Mouse (Mus musculus) CH12F3 (cell line): ENCODE results near the gene Trex2.

Experiments used
- in situ Hi-C: fragments of 300-500 bp; cut with MboI; formaldehyde crosslinking; loops from 2 replicates; pipeline ENCODE4 v1.14.3; 2020; ENCODE audit warnings: low sequenced_read_pairs

Gene Trex2

DNA sequence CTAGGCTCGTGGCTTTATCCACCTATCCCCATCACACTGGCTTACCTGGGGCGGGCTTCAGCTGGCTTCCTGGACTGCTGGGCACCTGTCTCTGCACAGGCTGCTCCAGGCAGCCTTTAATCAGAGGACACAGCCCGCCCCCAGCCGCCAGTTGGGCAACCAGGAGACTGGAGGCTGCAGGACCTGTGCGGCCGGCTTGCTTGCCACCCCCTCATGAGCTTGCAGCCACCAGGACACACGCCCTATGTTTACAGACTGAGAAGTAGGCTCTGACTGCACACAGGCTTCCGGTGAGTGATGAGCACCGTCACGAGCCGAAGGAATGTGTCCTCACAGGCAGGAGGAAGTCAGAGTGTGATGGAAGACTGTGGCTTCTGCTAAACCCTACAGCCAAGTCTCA lies at the start of gene Trex2:
Gene Trex2, minus strand, starts transcription at position 93 of the 400 bp plus-strand sequence.
- in situ Hi-C loops = no loop called here

- in situ Hi-C loops = no loop called here
Measured at GRCm38 (mm10) chrX:73484870-73485269, 49.7 kb upstream of the Trex2 start.

- in situ Hi-C loops = no loop called here
Measured at GRCm38 (mm10) chrX:73484076-73484475, 48.9 kb upstream of the Trex2 start.

- in situ Hi-C loops = no loop called here
Measured at GRCm38 (mm10) chrX:73483484-73483810, 48.3 kb upstream of the Trex2 start, which contains the start of gene Bgn. Gene Bgn (plus strand): TSS chrX:73483602.

- in situ Hi-C loops = no loop called here
Measured at GRCm38 (mm10) chrX:73482643-73483483, 47.7 kb upstream of the Trex2 start.

DNA sequence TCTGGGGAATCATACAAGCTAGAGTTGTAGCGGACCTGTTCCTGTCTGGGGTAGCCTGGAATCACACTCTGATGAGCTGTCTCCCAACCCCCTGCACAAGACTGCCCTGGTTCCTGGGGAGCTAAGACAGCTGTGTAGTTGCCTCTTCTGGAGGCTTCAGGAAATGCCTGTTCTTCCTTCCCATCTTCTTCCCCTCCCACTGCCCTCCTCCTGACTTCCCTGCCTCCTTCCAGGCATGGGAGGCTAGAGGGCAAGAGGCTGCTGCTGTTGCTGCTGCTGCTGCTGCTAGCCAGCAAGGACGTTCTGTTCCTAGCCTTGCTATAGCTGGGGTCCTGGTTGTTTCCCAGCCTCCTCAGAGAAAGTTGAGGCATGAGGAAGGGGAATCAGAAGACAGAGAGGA lies 45.2 kb upstream of the Trex2 start:
- in situ Hi-C loops = no loop called here

GRCm38 (mm10) chrX:73479656-73480055 lies 44.5 kb upstream of the Trex2 start:
- in situ Hi-C loops = no loop called here

DNA sequence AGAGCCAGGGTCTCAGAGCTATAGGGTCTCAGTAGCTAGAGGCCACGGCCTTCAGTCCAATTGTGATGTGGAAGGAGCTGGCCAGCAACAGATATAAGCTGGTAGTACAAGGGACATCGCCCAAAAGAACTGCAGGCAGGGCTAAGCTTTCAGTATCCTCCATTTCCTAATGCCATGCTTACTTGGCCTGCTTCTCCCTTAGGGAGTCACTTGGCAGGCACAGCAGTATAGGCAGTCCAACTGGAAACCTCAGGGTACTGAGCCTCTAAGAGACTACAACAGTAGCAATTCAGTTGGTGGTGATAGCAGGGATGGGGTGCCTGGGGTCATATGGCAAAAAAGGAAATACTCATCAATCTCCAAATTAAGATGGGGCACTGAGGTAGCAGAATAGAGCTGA lies 42.4 kb upstream of the Trex2 start:
- in situ Hi-C loops = no loop called here

DNA sequence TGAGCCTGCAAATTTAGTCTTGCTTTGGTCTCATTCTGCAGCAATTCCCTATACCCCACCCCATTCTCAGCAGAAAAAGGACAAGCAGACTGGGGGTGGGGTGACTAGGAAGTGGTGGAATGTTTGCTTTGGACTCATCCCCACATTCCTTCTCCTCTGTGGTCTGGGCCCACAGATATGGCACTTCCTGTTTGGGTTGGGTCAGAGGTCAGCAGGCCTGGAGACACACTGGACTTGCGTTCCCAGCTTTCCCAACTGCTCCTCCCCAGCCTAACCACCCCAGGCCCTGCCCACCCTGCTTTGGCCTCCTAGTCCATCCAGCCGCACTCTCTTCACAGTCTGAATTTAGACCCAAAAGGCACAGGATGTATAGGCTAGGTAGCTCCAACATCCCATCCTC lies 41.5 kb upstream of the Trex2 start:
- in situ Hi-C loops = no loop called here

DNA sequence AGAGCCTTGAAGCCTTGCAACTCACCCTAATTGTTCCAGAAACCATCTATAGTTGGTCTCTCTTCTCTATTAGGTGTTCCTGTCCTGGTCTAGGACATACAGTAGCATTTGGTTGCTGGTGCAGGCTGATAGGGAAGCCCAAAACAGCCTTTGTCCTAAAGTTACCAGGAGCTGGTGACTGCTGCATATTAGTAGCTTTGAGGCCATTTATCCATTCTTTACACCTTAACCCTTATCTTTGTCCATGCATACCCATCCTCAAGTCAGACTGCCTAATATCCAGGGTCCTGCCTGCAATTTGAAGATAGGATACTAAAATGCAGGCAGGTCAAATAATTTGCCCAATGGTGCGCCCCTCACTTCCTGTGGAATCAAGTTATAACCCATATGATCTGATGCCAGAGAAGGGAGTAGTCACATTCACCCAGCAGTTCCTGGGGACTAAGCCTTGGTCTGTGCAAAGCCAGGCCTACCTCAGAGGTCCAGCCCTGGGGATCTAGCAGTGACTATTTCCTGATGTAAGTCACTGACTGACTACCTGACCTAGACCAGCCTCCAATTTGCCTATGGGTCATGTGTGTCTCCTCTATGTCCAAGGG lies 40.6 kb upstream of the Trex2 start:
- in situ Hi-C loops = no loop called here

DNA sequence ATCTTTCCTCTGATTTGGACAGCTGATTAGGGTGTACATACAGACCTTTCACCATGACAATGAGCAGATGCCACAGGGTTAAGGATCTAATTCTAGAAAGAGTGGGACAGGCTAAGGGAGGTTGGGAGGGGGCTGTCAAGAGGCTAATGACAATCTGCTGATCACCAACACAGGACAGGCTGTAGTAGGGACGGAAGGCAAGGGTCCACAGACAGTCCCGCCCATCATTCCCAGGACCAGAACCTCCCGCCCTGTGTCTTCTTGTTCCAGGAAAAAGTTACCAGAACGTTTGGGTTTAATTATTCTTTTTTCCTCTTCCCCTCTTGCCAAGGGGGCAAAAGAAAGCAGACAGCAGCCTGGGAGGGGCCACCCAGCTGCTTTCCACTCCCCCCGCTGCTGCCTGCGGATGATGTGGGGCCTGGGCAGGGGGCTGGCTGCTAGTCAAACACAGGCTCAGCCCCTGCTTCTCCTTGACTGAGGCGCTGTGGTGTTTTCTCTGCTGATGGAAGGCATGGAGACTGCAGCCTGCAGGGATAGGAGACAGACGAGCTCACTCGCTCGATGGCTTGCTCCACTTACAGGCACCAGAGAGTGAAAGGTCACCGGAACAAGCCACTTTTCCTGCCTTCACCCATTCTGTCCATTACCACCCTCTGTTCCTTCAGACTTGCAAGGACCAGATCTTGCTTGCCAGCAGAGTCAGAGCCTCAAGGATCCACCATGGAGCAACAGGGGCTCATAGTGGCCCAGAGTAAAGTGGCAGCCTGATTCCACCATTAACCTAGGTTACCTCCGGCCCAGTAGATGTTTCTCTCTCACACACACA lies 39.4 kb upstream of the Trex2 start:
- in situ Hi-C loops = no loop called here

GRCm38 (mm10) chrX:73471764-73472163 lies 36.6 kb upstream of the Trex2 start:
- in situ Hi-C loops = no loop called here

GRCm38 (mm10) chrX:73468752-73469151 lies 33.6 kb upstream of the Trex2 start:
- in situ Hi-C loops = no loop called here

DNA sequence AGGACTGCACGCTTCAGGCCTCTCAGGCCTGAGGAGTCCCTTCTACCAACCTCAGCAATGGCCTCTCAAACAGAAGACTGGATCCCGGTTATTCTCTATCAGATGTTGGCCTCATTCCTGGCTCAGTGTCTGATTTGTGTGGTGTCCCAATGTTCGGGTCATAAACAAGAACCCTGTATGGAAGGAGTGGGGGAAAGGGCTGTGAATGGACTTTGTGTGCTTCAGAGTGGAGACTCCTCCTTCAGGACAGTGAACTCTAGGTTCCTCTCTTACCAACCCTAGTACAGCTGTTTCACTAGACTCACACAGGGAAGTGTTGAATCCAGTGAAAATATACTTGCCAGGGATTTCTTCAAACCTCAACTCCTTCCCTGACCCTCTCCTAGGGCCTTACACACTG lies 33.2 kb upstream of the Trex2 start:
- in situ Hi-C loops = no loop called here

DNA sequence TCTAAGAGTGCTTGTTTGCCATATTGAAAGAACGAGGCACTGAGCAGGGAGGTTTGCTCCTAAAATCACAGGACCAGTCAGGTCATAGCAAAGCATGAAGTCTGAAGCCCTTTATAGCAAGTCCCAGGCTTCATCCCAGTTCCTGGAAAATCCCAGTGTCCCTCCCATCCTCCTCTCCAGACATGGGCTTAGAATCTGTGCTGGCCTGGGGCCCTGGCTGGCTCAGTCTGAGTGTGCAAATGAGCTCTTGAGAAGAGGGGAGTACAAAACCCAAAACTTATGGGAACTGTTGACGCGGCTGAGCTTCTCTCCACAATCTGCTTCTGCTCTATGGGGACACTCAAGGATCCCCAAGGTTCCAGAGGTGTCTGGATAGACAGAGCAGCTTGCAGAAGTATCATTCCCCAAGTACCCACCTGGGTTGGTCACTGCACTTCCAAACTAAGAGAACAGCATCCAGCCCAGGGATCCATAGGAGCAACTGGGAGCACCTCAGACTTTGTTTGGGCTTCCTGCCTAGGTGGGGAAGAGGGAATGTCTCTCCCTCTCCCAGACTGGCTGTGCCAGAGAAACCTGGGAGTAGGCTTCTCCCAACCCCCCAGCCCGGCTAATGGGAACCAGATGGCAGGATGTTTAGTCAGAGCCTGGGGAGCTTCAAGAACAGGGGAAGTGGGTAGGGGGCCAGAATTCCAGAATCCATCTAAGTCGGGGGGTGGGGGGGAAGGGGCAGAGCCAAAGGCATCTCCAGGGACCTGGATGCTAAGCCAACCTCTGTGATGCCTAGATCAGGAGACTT lies 32.5 kb upstream of the Trex2 start:
- in situ Hi-C loops = no loop called here

DNA sequence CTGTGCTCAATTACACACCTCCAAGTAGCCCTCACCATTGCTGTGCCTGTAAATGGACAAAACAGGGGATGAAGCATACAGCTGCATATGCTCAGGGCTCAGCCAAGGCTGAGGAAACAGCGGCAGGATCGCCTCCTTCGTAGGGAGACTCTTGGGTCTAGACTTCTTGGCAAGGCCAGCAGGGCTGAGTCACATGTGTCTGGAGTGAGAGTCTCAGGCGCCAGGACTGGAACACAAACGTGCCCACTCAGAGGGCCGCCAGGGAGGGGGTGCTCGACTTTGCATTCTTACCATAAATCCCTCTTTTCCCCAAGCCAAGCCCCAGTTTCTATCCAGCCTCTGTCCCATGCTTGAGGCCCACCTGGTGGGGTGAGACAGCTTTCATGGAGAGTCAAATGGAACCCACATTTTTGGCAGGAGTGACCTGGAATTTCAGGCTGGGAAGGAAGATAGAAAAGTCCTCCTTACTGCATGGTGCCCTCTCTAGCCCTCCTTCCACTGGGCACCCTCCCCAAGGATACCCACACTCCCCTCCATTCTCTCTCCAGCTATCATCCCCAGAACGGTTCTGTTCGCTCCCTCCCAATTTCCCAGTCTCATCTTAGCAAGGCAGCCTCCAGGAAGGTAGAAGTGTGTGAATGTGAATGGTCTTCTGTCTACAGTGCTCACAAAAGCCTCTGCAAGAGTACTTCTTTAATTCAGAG lies 30.5 kb upstream of the Trex2 start:
- in situ Hi-C loops = no loop called here

GRCm38 (mm10) chrX:73460792-73461191 lies 25.6 kb upstream of the Trex2 start:
- in situ Hi-C loops = no loop called here

DNA sequence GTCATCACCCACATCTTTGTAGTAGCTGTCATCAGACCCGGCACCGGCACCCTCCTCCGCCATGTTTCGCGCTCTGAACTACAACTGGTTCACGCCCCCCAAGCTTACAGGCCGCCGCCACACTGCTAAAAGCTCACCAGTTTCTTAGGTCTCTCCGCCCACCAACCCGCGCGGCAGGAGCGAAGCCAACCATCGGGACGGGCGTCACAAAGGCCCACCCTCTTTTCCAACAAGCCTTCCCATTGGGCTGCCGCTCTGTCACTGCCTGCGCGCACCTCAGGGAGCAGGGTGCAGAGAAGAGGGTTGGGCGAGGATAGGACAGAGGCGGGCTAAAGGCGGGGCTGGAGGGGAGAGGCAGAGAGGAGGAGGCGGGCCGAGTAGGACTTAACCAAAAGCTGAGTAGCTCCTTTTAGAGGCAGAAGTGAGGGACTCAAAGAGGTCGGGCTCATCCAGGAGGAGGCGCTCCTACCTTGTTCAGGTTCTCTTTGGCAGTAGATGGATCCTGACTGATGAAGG lies 23.8 kb upstream of the Trex2 start, which contains the start of gene Haus7:
Gene Haus7, minus strand, starts transcription at position 168 of the 516 bp plus-strand sequence.
- in situ Hi-C loops = no loop called here

- in situ Hi-C loops = no loop called here
Measured at GRCm38 (mm10) chrX:73451949-73452348, 16.8 kb upstream of the Trex2 start.

GRCm38 (mm10) chrX:73441428-73441827 lies 6.3 kb upstream of the Trex2 start:
- in situ Hi-C loops = no loop called here
